Mouse (Mus musculus): ENCODE results near the gene Camsap3.
"Not testable (repeated sequence)": the region's sequence is repeated elsewhere in the genome, so short reads cannot be mapped to it uniquely, and the experiment has no call there.

Camsap3 gene

GRCm38 (mm10) chr8:3586993-3587390 lies at the start of gene Camsap3:
Gene Camsap3, plus strand, starts transcription at chr8:3587293.
- in situ Hi-C loops (cut with MboI, MseI): no loop called here

DNA sequence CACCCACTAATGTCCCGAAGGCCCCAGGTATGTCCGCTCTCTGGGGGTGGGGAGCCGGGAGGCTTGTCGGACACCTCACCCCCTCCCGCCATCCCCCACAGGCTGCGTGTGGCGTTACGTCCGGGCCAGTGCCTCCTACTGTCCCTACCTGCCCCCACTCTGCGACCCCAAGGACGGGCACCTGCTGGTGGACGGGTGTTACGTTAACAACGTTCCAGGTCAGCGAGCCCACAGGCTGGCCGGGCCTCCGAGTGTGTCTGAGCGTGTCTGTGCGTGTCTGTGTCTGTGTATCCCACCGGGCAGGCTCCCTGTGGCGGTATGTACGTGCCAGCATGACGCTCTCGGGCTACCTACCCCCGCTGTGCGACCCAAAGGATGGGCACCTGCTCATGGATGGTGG lies 49.4 kb upstream of the Camsap3 start:
- in situ Hi-C loops (cut with MboI, MseI): no loop called here

- in situ Hi-C loops (cut with MboI, MseI): no loop called here
Observed at GRCm38 (mm10) chr8:3539146-3539545, 47.9 kb upstream of the Camsap3 start.

DNA sequence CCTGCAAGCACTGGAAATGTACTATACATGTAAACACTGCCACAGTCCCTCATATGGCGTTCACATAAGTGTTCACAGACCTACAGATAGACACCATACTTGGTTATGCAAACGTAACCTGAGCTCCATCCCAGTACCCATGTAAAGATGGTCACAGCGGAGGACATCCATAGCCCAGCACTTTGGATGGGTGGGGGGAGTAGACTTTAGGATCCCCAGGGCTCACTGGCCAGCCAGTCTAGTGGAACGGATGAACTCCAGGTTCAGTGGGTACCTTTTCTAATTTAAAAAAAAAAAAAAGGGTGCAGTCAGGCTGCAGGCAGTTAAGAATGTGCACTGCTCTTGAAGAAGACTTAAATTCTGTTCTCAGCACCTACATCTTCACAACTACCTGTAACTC lies 47.0 kb upstream of the Camsap3 start:
- in situ Hi-C loops (cut with MboI, MseI): no loop called here

- in situ Hi-C loops (cut with MboI, MseI): no loop called here
Observed at GRCm38 (mm10) chr8:3546511-3546910, 40.6 kb upstream of the Camsap3 start.

- in situ Hi-C loops (cut with MboI, MseI): no loop called here
Observed at GRCm38 (mm10) chr8:3552240-3552639, 34.9 kb upstream of the Camsap3 start.

GRCm38 (mm10) chr8:3556114-3556513 lies 31.0 kb upstream of the Camsap3 start:
- in situ Hi-C loops (cut with MboI, MseI): no loop called here

DNA sequence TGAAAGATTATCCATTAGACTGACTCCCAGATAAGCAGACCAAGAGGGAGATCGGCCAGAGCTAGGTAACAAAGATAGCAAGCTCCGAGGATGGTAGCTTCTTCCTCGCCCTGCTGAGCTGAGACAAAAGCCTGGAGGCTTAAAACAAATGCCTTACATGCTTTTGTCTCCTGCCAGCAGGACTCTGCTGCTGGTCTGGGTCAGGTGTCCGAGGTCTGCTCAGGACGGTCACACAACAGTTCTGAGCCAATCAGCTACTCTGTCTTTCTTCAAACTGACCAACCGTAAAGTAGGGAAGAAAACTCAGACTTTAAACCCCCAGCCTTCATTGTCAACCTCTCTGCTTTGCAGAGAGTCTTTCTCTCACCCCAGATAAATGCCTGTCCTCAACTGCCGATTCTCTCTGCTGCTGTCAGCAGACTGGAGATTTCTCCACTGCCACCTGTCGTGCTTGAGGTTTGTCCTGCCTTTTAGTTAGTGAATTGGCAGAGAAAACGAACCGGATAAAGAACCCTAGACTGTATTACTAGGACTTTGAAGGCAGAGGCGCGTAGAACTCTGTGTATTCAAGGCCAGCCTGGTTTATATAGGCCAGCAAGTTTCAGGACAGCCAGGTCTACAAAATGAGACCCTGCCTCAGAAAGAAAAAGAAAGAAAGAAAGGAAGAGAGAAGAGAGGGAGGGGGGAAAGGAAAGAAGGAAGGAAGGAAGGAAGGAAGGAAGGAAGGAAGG lies 19.3 kb upstream of the Camsap3 start, which contains the start of gene C330021F23Rik:
C330021F23Rik (plus strand) TSS at position 350 of the 731 bp plus-strand sequence.
- in situ Hi-C loops (cut with MboI, MseI): no loop called here

- in situ Hi-C loops (cut with MboI, MseI): no loop called here
Observed at GRCm38 (mm10) chr8:3568378-3568777, 18.7 kb upstream of the Camsap3 start.

DNA sequence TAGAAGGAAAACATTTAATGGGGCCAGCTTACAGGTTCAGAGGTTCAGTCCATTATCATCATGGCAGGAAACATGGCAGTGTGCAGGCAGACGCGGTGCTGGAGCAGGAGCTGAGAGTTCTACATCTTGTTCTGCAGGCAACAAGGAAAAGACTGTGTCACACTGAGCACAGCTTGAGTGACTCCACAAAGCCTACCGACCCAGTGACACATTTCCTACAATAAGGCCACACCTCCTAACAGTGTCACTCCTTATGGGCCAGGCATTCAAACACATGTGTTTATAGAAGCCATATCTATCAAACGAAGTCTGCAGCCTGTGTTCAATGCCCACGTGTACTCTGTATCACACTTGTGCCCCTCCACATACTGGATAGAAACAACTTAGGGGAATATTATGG lies 17.3 kb upstream of the Camsap3 start:
- in situ Hi-C loops (cut with MboI, MseI): no loop called here

DNA sequence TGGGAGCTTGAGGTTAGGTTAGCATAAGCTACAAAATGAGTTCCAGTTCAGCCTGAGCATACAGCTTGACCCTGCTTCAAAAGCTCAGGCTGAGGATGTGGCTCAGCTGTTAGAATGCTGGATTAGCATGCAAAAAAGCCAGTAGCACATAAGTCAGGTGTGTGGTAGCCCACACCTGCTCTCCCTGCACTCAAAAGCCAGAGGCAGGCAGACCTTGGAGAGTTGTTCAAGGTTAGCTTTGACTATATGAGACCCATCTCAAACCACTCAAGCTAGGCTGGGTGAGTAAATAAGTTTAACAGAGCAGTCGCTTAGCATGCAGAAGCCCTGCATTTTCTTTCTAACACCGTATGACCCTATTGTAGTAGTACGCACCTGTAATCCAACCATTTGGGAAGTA lies 12.5 kb upstream of the Camsap3 start:
- in situ Hi-C loops (cut with MboI, MseI): no loop called here

DNA sequence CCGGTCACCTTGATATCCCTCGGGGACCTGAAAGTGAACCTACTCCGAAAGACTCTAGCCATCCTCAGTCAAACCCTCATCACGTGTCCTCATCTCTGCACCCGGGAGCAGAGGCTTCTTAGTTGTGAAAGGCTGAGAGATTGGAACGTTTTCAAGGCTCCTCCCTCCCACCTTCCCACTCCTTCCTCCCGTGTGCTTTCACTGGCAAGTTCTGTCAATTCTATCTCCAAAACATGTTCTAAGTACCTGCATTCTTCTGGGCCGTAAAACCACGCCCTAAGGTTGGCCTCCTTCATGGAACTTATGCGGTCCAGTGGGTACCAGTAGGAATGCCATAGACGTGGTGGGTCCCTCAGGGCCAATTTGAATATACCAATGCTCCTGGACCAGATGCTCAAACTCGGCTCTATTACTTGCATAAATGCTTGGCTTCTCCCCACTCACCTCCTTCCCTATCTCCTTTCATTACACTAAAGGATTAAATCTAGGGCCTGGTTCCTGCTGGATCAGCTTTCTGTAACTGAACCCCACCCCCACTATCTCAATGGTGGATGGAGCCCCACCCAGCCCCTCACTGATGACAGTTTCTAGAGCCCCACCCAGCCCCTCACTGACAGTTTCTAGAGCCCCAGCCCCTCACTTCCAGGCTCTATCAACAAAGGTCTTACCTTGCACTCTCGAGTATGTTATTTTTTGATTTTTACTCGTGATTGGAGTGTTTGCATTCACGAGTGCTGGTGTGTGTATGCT lies 10.7 kb upstream of the Camsap3 start:
- in situ Hi-C loops (cut with MboI, MseI): no loop called here

GRCm38 (mm10) chr8:3579390-3580364 lies 7.4 kb upstream of the Camsap3 start:
- in situ Hi-C loops (cut with MboI, MseI): no loop called here

GRCm38 (mm10) chr8:3581961-3582360 lies 5.1 kb upstream of the Camsap3 start:
- in situ Hi-C loops (cut with MboI, MseI): not testable (repeated sequence)

GRCm38 (mm10) chr8:3586452-3586851 lies 641 bp upstream of the Camsap3 start:
- in situ Hi-C loops (cut with MboI, MseI): no loop called here

DNA sequence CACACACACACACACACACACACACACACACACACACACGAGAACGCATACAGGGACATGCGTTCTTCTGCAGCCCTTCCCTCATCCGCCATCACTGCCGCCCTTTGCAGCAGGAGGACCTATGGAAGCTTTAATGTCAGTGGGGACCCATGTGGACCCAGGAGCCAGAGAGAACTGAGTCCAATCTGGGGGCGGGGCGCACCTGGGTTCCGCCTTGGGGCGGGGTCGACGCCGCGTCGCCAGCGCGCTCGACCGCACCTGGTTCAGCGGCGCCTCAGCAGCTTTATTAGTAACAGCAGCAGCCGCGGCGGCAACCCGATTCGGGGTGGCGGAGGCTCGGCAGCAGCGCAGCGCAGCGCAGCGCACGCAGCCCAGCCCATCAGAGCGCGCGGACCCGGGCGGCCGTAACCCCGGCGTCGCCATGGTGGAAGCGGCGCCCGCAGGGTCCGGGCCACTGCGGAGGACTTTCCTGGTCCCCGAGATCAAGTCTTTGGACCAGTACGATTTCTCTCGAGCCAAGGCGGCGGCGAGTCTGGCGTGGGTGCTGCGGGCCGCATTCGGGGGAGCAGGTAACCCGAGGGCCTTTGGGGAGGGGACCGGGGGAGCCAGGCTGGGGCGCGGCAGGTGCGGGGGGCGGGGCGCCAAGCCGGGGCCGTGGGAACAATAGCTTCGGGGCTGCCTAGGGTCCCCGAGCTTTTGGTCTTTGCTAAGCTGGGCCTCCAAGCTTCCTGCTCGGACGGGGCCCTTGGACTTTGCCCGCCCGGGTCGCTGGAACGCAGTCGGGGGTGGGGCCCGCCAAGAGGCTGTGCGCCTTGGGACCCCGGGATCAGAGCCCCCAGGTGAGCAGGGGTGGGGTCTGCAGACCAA lies 531 bp downstream of the Camsap3 start:
- in situ Hi-C loops (cut with MboI, MseI): no loop called here

DNA sequence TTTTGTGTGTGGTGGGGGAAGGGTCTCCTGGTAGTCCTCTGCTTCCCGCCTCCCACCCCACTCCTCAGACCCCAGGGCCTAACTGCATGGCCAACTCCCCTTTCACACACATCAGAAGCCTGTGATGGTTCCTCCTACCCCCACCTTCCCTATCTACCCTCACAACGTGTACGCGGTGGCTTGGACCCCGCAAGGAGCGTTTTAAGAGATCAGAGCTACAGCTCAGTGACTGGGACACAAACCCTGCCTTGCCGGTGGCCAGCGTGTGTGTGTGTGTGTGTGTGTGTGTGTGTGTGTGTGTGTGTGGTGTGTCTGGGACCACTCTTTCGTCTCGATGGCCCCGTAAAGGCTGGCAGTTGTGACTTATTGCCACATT lies 1.2 kb downstream of the Camsap3 start:
- in situ Hi-C loops (cut with MboI, MseI): no loop called here

GRCm38 (mm10) chr8:3593470-3593869 lies 6.4 kb downstream of the Camsap3 start:
- in situ Hi-C loops (cut with MboI, MseI): no loop called here

GRCm38 (mm10) chr8:3594466-3594865 lies 7.4 kb downstream of the Camsap3 start:
- in situ Hi-C loops (cut with MboI, MseI): no loop called here

GRCm38 (mm10) chr8:3598054-3598453 lies 11.0 kb downstream of the Camsap3 start:
- in situ Hi-C loops (cut with MboI, MseI): no loop called here

DNA sequence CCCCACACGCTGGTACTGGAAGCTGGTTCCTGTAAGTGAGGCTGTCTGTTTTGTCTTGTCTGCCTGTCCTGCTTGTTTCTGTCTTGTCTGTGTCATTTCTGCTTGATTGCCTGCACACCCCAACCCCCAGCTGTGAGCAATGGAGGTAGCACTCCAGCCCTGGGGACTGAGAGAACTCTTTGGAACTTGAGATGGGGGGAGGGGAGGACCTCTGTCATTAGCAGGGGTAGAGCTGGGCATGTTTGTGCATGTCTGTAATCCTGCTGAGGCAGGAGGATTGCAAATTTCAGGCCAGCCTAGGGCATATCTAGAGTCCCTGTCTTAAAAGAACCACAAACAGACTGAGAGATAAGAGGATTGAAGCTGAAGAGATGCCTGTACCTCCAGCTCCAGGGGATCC lies 12.1 kb downstream of the Camsap3 start:
- in situ Hi-C loops (cut with MboI, MseI): no loop called here
